Mouse (Mus musculus): ENCODE results near the gene Tmem95.
A peak's percentile ranks its signal among the peaks of the same experiment; 100 is the strongest.

- no peak for TF ChIP-seq MAX (IDR thresholded peaks at IDR 0.05; ENCODE audit: low read length)
- no peak for TF ChIP-seq IRF4 (IDR thresholded peaks at IDR 0.05; ENCODE audit: low read depth, low read length)
- TF ChIP-seq CTCF (conservative IDR thresholded peaks at IDR 0.05 in 1 of 2, IDR thresholded peaks at IDR 0.05 in 1 of 2; ENCODE audit: low read depth in 2 of 2, low read length in 2 of 2): peak in 1 of 2 experiments; percentile 85; a peak in 2 of 4 replicates
- TF ChIP-seq HCFC1 (IDR thresholded peaks at IDR 0.05; ENCODE audit: low read depth, low read length): no peak
- TF ChIP-seq ZC3H11A (IDR thresholded peaks at IDR 0.05; ENCODE audit: low read depth, low read length): no peak
- TF ChIP-seq NELFE (IDR thresholded peaks at IDR 0.05; ENCODE audit: low read depth, low read length): no peak
- no peak for TF ChIP-seq UBTF (IDR thresholded peaks at IDR 0.05; ENCODE audit: low read depth, low read length)
- TF ChIP-seq EP300 (IDR thresholded peaks at IDR 0.05; ENCODE audit: low read length): no peak
- no peak for TF ChIP-seq POLR2A (IDR thresholded peaks at IDR 0.05; ENCODE audit: low read depth, low read length)
- no peak for TF ChIP-seq TBP (conservative IDR thresholded peaks at IDR 0.05; ENCODE audit: low read depth, low read length)
- TF ChIP-seq JUN (IDR thresholded peaks at IDR 0.05; ENCODE audit: insufficient read depth, low read depth, low read length): no peak
- no peak for TF ChIP-seq MAZ (IDR thresholded peaks at IDR 0.05; ENCODE audit: low read depth, low read length)
- no peak for TF ChIP-seq NRF1 (IDR thresholded peaks at IDR 0.05; ENCODE audit: low read depth, low read length)
Observed at GRCm38 (mm10) chr11:69855347-69855746, 22.5 kb downstream of the Tmem95 start.

All from CH12.LX (cell line).